Mouse (Mus musculus) layer of hippocampus, postnatal 14 days (tissue): ENCODE results near the gene Sf3b6. TPM values are rescaled to one million over a fixed set of nuclear protein-coding genes. Genes with fewer than 3 reads are reported as not detected.

Experiments used
- total RNA-seq, 2 experiments: library from RNA; stranded (reverse); gene quantifications; 2 replicates each; pipeline ENCODE4 v1.2.3; 2021

Sf3b6 gene
- total RNA-seq, 2 experiments from 2014 or later: 79.2 to 84.6 TPM

Other genes starting within 250 kb of the Sf3b6 start
- gene Itsn2, start 224.9 kb upstream of the Sf3b6 start, total RNA-seq: 10 to 100 TPM; 77.7 to 78.0 TPM
- gene Gm3625, start 224.6 kb upstream of the Sf3b6 start, total RNA-seq: not detected
- gene Fam228a, start 79.1 kb upstream of the Sf3b6 start, total RNA-seq: 1 to 10 TPM; 2.3 to 3.1 TPM
- gene Pfn4, start 48.5 kb upstream of the Sf3b6 start, total RNA-seq: 10 to 100 TPM; 12.4 to 12.6 TPM
- 10 to 100 TPM; 21.4 to 22.6 TPM for gene Fam228b, start 48.3 kb upstream of the Sf3b6 start, total RNA-seq
- gene Fkbp1b, start 24.0 kb downstream of the Sf3b6 start, total RNA-seq: 100 to 1,000 TPM; 106 to 107 TPM
- 10 to 100 TPM; 11.9 to 12.0 TPM for gene Wdcp, start 25.8 kb downstream of the Sf3b6 start, total RNA-seq
- gene Mfsd2b, start 56.8 kb downstream of the Sf3b6 start, total RNA-seq: under 1 TPM; 0.41 to 0.52 TPM
- 10 to 100 TPM; 43.2 to 49.6 TPM for gene Ubxn2a, start 90.2 kb downstream of the Sf3b6 start, total RNA-seq
- 10 to 100 TPM; 26.1 to 29.2 TPM for gene Atad2b, start 99.8 kb downstream of the Sf3b6 start, total RNA-seq